Mouse (Mus musculus) urinary bladder, postnatal 25 days (tissue): ENCODE results near the gene Palm3.

ENCODE experiments used
- DNase-seq: peaks from one replicate; pipeline ENCODE4 v3.0.0; 2022; ENCODE audit warnings: low spot score

The Palm3 gene

GRCm38 (mm10) chr8:84067911-84068310 is 46.6 kb downstream of the Palm3 start:
- DNase-seq = no peak

GRCm38 (mm10) chr8:84068316-84069035 is 47.2 kb downstream of the Palm3 start:
- DNase-seq = no peak

- DNase-seq = no peak
Measured at GRCm38 (mm10) chr8:84069169-84069568, 47.9 kb downstream of the Palm3 start.

GRCm38 (mm10) chr8:84069750-84070149 is 48.5 kb downstream of the Palm3 start:
- no peak for DNase-seq

GRCm38 (mm10) chr8:84070241-84070640 is 49.0 kb downstream of the Palm3 start:
- DNase-seq = no peak

GRCm38 (mm10) chr8:84070667-84071066 is 49.4 kb downstream of the Palm3 start:
- no peak for DNase-seq

- no peak for DNase-seq
Measured at GRCm38 (mm10) chr8:84071921-84072320, 50.6 kb downstream of the Palm3 start.

GRCm38 (mm10) chr8:84072321-84072720 is 51.0 kb downstream of the Palm3 start:
- DNase-seq = no peak

GRCm38 (mm10) chr8:84073230-84073976 is 52.1 kb downstream of the Palm3 start:
- no peak for DNase-seq

GRCm38 (mm10) chr8:84076412-84076811 is 55.1 kb downstream of the Palm3 start:
- no peak for DNase-seq

- DNase-seq = no peak
Measured at GRCm38 (mm10) chr8:84076849-84077248, 55.6 kb downstream of the Palm3 start.

GRCm38 (mm10) chr8:84079206-84079605 is 57.9 kb downstream of the Palm3 start:
- DNase-seq = no peak
